Mouse (Mus musculus) ovary, postnatal 36 days (tissue): Measurements from ENCODE around the gene Gm20696.

ENCODE experiments used
- DNase-seq: peaks from one replicate; pipeline ENCODE4 v3.0.0; 2022; ENCODE audit warnings: low spot score, mixed read lengths

Gene Gm20696

DNA sequence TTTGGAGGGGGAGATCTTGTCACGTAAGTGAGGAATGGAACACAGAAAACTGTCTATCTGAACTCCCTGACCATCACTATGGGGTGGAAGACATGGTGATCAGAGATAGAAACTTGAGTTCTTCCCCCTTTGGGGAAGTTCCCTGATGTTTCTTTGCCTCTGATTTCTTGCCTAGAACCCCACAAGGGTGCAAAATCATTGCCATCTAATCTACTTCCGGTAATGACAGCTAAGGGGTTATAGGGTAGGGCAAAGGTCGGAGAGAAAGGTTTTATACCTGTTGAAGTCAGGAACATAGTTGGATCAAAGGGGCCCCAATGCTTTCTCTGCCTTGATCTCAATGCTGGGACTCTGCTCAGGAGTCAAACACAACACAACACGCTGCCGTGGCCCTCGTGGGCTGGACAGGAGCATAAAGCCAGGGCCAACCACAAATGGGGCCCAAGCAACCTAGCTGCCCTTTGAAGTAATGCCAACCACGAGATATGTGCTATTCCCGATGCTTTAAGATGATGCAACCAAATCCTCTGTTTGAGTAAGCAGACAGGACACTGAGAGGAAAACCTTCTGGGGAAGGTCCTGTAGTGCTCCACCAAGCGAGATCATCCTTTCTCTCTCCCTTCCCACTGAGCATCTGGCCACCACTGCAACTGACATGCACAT lies 307.4 kb downstream of the Gm20696 start:
- DNase-seq = no peak

DNA sequence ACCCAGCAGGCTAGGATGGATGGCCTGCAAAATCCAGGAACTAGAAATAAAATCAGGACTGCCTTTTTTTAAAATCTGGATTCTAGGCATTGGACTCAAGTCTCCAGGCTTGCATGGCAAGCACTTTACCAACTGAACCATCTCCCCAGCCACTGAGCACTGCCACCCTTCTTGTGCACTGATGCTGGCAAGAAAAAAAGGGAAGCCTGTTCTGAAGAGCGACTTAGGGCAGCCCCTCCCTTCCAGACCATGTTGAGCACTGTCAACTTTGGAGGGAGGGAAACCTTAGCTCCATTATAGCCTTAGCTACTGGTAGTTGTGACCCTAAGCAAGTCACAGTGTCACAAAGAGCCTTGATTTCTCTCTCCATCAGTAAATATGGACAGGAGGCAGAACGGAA lies 308.7 kb downstream of the Gm20696 start:
- no peak for DNase-seq

DNA sequence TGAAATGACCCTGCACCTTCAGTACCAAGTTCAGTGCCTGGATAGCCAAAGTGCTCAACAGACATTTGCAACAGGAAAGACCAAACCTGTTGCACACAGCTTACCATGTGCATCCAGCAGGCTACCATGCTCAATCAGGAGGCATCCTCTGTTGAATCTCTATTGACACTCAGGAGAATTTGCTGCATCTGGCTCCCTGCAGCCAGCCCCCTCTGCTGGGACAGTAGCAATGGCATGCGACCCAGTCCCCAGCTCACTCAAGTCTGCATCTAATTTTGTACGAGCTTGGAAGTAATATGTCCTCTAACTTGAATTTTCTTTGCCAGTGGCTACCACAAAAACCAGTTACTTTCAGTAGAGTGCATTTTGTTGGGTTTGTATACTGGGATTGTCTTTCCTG lies 312.3 kb downstream of the Gm20696 start:
- DNase-seq = no peak

DNA sequence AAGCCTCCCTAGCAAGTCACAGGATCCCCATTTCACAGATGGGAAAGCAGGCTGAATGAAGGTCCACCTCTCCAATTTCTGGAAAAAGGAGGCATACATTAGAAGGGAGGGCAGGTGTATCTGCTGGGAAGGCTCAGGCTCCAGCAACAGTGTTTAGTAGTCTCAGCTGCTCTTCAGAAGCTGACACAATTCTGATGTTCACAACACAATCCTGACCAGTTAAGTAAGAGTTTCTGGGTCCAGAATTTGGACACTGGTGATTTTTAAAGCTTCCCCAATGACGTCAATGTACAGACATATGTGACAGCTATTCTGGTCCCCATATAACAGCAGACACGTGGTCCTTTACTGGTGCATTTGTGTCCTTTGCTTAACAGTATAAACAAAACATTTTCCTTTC lies 313.2 kb downstream of the Gm20696 start:
- no peak for DNase-seq

DNA sequence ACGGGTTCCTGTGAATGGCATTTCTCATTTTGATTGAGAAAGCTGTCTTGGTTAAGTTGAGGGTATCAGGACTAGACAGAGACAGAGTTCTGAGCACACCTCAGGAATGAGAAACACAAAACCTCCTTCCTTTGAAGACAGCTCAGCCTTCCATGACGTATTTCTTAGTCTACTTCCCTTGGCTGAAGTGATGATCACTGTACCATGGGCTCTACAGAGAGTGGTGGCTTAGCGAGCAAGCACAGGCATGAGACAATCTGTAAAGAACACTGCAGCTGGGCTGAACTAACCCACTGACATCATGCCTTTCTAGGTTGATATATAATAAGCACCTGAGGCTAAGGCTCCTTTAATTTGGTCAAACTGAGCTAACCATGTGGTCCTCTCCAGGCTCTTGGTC lies 316.0 kb downstream of the Gm20696 start:
- DNase-seq = no peak

DNA sequence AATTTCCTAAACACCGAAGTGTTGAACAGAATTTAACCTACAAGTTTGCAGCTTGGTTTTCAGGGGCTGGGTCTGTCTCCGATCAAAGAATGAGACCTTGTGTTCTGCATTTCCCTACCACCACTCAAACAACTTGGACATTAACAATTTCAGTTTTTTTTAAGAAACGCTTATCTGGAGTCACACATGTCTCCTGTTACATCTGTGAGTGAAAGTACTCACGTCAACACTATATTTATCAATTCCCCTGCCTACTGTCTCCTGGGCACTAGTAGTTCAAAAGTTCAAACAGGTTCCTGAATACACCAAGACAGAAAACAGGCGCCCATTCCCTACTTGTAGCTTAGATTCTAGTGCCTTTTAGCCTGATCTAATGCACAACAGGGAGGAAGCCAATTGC lies 316.4 kb downstream of the Gm20696 start:
- DNase-seq = no peak

DNA sequence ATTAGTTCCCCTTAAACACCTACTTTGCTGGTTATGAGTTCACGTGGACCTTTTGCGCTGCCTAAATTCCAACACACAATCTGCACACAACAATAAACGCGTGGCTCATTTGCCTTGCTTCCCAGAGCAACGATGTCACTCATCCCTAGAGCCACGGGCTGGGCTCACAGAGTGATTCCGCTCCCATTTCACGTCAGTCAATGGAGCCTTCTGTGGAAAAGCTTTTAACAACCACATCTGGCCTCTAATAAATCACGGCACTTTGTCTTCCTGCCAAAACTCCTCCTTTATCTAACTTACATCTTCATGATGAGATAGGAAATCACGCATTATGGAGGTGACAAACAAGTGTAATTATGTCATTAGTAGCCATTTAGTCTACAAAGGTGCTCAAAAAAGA lies 318.8 kb downstream of the Gm20696 start:
- DNase-seq = no peak

DNA sequence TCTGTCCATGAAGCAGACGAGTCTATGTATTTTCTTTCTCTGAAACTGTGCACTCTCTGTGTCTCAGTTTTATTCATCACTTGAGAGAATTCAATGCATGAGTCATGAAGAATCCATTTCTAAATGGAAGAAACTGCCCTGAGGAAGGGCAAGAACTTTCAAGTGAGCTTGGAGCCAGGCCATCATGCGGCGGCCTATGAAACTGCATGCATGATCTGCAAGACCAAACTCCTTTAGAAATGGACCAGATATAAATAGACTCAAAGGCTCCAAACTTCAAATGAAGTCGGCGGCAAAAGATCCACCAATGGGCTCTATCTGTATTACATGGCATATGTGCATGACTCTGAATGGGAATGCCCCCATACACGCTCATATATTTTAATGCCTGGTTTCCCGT lies 321.6 kb downstream of the Gm20696 start:
- DNase-seq = no peak

DNA sequence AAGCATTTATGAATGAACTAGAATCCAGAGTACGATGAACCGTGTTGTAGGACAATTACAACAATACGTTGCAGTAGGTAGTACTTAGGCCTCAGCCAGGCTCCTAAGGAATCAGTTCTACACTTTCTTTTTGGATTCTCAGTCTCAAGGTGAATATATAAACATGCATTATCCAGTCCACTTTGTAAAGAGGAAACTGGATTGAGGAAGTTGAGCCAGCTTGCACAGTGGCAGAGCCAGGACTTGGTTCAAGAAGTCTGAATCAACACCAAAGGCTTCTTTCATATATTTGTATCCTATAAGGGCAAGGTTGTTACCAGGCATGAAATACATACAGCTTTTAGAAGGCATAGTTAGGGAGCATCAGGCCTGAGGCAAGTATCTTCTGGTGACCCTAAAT lies 322.2 kb downstream of the Gm20696 start:
- DNase-seq = no peak

DNA sequence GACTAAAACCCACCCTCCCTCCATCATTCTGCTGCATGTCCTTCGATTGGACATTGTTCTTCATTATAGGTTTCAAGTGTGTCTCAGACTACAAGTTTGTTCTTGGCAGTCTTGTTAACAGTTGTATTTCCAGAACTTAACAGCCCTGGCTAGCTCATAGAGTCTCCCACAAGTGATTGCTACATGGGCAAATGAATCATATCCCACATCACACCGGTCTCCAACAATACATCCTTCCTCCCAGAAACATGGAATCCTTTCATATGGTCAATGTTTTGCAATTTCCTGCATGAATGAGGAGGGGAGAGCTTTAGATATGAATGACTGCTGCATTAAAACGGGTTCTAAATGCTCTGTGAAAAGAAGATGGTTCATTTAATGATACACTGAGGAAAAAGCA lies 322.8 kb downstream of the Gm20696 start:
- DNase-seq = no peak

DNA sequence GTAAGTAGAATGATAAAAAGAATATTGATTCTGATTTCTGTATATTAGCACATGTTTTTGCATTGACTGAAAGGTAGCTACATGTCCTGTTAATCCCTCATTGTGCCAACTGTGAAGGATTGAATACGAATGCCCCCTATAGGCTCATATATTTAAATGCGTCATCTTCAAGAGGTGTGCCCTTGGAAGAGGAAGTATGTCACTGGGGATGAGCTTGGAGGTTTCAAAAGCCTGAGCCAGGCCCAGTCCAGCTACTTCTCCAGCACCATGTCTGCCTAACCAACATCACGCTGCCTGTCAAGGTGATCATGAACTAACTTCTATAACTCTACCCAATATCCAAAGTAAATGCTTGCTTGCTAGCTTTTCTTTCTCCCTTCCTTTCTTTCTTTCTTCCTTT lies 324.2 kb downstream of the Gm20696 start:
- DNase-seq = no peak

DNA sequence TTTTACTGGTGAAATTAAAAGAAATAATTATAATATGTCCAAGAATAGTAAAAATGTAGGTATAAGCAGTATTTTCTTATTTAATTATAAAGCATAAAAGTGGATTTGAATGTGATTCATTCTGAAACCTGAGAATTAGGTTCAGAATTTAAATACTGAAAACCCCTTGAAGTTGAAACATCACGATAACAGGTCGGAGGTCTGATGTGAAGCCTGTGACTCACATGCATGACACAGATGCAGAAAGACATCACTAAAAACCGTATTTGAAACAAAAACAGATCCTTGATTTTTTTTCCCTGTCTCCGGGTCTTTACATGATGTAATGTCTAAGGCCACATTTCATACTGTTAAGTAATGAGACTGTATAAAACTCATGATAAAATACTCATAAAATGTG lies 325.7 kb downstream of the Gm20696 start:
- DNase-seq = no peak

DNA sequence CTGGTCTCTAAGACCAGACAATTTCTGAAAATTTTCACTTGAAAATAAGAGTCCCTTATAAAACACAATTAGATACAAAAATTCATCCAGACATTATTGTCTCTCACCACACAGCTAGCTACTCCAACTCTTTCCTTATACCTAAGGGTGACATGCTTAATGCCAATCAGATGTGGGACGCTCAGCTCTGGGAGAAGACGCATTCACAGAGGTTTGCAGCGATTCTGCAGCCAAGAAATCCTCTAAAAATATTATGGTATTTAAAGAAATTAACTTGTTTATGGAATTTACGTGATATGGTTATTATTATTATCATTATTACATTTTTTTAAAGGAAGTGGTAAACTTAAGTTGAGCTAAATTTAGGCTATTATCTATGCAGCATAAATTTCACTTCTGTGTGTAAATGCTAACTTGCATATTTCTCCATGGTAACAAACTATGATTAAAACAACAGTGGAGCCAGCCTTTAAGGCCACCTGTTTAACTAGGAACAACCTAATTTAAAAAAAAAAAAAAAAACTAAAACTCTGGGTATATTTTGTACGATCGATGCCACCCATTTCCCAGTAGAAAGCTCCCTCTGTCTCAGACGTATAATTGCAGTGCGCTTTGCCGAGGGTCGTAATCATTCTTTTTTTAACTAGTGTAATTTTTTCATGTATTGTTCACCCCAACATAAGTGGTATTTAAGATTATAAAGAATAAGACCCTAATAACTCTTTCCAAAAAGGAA lies 326.4 kb downstream of the Gm20696 start:
- no peak for DNase-seq

DNA sequence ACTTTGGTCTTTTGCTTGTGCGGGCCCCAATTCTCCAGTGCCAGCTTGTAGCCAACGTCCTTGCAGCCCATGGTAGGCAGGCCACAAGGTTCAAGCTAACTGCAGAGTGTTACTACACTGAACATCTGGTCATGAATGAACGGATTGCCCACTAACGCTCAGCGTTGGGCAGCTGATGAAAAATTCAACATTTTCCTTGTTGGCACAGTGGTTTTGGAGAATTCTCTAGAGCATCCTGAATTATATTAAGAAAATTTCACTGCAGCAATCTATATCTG lies 327.3 kb downstream of the Gm20696 start:
- DNase-seq = no peak

DNA sequence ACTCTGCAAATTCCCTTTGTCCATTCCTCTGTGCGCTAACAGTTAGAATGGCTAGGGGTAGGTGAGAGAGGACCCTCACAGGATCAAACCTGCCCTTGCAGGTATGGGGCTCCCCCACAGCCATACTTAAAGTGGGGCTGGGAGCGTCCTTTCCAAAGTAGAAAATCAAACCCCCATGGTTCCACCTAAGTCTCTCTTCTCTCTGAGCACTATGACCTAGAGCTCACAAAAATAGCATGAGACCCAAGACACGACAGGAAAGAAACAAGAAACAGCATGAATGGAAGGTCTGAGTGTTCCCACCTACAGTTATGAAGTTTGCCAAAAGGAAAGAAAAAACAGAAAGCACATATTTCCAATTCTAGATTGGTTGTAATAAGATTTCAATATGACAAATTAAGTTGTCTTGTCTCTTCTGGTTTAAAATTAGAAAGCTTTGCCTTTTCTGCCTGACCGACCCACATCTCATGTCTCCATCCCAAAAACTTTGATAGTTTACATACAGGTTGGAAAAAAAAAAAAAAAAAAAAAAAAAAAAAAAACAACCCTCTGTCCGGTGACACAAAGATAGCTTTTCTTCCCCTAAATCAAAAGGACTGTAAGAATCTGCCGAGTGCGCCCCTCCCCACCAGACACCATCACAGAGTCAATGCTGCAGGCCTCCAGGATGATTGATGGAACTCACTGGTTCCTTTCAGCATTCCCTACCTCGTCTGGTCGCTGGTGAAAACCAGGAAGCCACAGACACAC lies 327.8 kb downstream of the Gm20696 start:
- DNase-seq = no peak

DNA sequence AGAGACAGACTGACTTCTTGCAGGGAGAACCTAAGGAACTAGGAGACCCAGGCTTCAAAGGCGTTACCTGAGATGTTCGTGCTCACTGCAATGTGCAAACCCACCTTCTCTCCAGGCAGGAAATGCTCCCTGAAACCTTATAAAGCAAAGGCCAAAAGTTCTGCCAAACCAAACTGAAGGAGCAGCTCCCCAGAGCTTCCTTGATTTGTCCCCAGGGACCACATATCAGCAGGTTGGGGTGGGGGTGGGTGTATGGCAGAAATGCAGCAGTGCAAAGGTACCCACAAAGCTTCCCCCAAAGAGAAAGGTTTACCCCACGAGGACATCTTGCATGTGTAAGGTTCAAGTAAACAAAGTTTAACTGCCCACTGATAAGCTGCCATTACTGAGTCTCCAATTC lies 328.4 kb downstream of the Gm20696 start:
- no peak for DNase-seq

DNA sequence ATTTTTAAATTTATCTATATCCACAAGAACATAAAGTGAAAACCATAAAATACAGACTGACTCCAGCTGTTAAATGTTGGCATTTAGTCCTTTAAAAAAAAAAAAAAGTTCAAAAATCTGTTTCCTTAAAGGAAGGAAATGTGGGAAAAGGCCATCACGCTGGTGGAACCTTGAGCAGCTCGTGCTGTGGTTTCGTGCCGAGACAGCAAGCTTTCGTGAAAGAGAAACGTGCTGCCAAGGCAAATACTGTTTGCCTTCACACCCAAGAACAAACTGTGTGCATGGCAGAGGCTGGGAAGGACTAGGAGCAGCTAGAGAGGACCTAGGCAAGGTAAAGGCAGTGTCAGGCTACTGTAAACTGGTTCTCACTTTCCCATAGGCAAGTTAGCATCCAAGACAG lies 329.0 kb downstream of the Gm20696 start:
- no peak for DNase-seq

DNA sequence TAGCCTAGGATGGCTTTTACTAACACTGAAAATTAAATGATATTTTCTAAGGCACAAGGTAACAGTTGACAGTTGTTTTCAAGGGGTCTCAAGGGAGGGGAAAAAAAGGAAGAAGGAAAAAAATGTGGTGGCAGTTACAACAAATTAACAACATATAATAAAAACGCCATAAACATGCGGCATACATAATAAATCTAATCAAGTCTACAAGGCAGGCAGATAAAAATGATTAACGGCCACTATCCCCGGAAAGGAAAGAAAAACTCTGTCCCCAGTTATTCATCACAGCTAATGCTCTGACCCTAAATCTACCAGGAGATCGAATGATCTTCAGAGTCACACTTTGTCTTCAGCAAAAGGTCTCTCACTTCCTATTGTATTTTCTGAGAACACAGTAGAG lies 330.4 kb downstream of the Gm20696 start:
- no peak for DNase-seq

DNA sequence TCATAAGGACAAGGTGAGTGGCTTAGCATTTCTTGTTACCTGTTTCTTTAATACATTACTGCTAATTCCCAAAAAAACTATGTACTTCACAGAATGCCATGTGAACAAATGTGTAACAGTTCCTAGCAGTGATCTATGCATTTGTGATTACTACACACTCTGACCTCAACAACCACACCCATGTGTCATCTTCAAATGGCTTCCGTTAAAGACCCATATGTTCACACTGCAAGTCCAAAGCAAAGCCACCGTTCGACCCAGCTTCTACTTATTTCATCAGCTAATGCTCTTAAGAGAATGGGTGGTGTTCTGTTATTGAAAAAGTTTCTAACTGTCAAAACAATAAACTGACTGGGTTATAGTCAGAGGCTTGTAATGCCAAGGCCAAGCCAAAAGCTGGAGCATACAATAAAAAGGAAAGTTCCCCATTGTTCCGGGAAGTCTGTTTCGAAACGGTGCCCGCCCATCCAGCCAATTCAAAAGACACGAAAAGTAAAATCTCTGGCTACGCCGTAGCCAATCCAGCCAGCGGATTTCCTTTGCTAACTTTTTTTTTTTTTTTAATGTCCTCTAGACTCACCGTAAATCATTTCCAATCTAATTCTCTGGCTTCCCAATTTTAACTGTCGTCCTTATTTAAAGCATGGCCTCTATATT lies 331.3 kb downstream of the Gm20696 start:
- DNase-seq = no peak

DNA sequence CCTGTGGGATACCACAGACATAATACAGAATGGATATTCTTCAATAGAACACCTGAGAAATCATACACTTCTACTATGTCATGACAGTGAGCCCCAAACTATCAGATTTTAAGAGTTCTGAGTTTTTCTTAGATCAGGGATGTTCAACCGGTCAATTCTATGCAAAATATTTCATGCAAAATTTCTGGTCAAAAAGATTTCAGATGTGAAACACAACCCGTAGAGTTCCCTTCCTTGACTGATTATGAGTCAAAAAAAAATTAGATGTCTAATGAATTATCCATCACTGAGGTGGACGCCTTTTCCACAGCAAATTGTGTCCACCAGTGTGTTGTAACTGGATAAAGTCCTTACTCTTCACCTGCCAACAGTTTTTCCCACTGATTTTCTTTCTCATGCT lies 332.3 kb downstream of the Gm20696 start:
- DNase-seq = no peak

DNA sequence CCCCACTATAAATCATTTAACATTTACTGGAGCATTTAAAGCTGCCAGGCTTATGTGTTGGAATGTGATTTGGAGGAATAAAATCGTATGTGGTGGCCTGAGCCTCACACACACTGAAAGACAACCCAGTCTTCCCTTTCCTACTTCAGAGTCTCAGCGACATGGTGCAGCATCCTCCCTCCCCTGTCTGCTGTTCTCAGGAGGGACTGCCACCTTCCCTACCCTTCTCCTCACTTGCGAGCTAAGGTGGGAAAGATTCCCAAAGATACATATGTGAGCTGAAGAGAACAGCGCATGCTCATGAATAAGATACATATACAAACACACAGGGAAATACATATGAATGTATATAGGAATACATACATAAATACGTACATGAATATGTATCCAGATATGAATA lies 333.5 kb downstream of the Gm20696 start:
- DNase-seq = no peak

DNA sequence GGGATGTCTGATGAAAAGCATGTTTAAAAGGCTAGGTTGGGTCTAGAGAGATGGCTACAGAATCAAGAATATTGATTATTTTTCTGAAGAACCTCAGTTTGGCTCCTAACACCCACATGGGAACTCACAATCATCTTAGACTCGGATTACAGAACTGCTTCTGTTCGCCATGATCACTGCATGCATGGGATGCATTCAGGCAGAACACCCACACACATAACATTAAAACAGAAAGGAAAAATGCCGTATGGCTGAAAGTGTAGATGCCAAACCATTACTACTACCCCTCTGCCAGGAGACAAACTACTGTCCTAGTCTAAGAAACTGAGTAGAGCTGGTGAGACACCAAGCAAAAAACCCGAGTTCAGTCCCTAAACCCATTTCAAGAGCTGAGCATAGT lies 336.4 kb downstream of the Gm20696 start:
- DNase-seq = no peak

DNA sequence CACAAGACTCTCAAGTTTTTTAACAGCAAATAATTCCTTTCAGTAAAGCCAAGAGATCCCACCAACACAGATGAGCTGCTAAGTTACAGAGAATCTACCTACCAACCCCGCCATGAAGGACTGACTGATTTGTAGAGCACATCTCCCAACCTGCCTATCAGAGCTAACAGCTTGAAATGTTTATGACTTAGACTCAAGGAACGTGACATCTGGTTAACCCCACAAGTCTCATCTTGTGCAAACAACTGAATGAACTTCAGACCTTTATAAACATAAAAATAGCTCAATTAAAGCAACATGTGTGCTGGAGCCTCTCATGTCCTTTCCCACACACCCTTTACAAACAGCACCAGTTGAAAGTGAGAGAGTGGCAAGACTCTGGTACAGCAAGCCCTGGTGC lies 338.0 kb downstream of the Gm20696 start:
- DNase-seq = no peak
